Mouse (Mus musculus): ENCODE measurements around the gene 2210016L21Rik.

- TF ChIP-seq CTCF (IDR thresholded peaks at IDR 0.05; ENCODE audit: low read depth): no peak
- TF ChIP-seq EP300 (IDR thresholded peaks at IDR 0.05; ENCODE audit: low read depth): no peak
These were observed 11.4 kb downstream of the 2210016L21Rik start for GRCm38 (mm10) chr5:114953326-114953725.
